Mouse (Mus musculus) megakaryocyte, adult 5-6 weeks (primary cell): ENCODE results near the gene Fgf10. TPM values are rescaled to one million over a fixed set of nuclear protein-coding genes. Genes with fewer than 3 reads are reported as not detected.

Source experiments
- ATAC-seq: 2 replicates; pipeline ENCODE4 v1.8.0; 2016; ENCODE audit warnings: mild to moderate bottlenecking, inconsistent platforms; ENCODE audit not compliant: poor library complexity, severe bottlenecking
- total RNA-seq, 2 experiments: library from RNA; stranded (forward) in 1 of 2; stranded (reverse) in 1 of 2; fragments of 153-499, 151-499 nt in 1 of 2; fragments of 221-1000, 200-1000 nt in 1 of 2; gene quantifications; 2 replicates each; pipeline versions ENCODE4 v1.2.3 to v1.2.4; 2015 to 2017

Gene Fgf10
- total RNA-seq, 2 experiments from 2014 or later = not detected

DNA sequence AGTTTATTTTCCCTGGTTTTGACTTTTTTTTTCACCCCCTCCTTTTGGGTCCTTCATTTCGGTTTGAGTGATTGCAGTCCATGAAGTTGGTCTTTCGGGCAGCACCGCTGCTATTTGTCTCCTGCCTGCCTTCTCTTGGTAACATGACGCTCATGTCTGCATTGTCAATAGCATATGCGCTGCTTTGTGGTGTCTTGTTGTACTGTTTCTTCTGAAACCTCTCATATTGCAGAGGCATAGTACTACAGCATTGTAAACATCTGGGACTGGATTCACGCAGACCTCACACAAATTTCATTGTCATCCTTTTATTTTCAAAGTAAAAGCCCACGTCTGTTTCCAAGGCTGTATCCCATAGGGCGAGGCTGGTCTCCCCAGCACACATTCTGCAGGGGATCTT, 46.7 kb downstream of the Fgf10 start:
- ATAC-seq = no peak

DNA sequence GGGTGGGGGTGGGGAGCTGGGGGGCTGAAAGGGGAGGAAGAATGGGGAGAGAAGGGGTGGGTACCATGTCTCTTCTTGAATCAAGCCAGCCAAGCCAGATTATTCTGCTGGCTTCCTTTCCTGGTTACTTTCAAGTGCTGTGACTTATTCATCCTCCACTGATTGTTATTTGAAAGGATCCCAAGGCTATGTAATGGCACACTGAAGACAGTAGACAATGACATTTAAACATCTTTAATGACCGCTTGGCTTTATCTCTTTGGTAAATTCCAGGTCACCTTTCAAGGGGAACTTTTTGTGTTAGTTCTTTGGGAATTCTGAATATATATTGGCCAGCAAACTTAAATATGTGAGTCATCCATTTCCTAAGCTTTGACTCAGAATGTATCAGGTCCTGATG, 47.1 kb downstream of the Fgf10 start:
- no peak for ATAC-seq

DNA sequence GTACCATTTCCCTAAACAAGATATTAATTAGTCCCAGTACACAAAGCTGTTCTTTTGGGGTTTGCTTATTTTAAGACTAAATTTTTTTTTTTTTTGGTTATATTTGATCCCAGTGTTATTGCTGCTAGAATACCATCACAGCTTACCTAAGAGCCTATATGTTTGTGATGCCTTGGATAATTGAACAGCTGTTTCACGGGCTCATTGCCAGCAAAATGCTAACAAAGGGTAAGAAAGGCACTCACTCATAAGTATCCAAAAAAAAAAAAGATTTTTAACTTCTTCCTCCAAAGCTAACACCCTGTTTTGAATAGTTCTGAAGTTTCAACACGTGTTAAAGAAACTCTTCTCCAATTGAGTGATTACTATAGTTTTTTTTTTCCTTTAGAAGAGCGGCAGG, 48.8 kb downstream of the Fgf10 start:
- no peak for ATAC-seq

DNA sequence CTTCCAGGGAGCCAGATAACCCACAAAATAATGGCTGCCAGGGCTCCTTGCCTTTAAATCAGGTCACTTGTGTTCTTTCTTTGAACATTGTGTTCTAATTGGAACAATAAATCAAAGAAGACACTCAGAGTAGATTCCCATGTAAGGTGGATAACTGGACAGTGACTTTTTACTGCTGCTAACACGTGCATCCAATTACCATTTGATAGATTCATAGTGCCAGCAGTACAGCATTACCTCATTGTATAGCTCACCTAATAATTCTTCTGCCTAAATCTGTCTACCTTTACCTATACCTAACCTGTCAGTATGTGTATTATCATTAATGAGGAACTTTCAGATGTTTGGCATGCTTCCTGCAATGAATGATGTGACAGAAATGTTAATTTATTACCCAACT, 52.1 kb downstream of the Fgf10 start:
- ATAC-seq = no peak

DNA sequence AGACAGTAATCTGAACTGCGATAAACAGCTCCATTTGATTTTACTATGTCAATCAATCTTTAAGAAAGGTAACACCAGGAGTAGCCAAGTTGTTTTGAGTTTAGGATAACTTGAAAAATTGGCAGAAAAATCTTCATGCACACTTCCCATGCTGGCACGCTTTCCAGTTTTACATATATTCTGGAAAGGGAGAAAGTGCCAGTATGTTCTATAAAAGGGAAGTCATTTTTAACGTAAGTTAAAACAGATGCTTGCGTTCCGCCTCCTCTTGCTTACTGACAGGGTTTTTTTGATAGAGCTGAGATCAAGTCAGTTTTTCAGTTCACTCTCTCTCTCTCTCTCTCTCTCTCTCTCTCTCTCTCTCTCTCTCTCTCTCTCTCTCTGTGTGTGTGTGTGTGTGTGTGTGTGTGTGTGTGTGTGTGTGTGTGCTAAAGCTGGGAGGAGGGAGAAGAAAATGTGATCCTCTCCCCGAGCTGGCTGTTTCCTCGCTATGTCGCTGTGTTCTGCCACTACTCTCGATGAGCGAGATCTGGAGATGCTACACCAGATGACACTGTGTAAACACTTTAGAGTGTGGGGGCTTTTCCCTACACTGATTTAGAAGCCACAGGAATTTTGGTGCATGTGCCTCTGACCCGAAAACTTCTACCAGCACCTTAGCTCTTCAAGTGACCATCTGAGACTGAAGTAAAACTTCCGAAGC, 62.4 kb downstream of the Fgf10 start:
- no peak for ATAC-seq

DNA sequence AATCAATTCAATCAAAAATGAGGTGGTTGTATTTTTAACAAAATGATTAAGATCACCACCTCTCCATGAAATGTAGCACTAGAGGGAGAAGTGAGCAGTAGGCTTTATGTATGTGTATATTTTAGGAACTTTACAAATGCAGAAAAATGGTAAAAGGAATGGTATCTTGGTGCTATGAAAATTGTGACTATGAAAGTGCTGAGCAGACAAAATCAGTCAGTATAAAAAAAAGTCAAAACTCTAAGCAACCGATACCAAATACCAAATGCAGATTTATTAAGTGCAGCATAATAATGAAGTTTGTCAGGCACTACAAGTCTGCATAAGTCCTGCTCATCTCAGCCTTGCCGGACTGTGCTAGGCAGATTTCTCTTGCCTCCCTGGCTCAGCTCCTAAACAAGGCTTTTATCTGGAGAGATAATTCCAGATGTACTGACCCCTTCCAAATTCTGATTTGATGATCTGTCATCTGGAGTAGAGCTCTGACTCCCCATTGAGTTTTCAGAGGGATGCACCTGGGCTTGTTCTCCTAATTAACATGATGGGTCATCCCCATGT, 70.3 kb downstream of the Fgf10 start:
- ATAC-seq = no peak

DNA sequence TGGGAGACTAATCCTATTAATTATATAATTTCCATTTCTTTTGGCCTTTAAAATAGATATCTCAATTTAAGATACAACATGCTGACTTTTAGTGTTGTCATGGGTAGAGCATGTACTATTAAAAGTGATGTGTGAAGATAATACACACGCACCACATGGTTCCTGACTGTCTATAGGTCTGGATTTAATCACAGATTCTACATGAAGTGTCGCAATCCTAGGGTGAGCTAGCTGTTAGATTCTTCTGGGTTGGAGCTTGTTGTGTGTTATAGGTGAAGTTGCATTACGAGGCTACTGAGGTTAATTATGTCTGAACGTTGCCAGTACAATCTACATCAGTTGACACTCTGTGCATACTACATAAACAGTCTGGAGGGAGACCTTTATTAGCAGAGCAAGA, 73.2 kb downstream of the Fgf10 start:
- ATAC-seq = no peak

DNA sequence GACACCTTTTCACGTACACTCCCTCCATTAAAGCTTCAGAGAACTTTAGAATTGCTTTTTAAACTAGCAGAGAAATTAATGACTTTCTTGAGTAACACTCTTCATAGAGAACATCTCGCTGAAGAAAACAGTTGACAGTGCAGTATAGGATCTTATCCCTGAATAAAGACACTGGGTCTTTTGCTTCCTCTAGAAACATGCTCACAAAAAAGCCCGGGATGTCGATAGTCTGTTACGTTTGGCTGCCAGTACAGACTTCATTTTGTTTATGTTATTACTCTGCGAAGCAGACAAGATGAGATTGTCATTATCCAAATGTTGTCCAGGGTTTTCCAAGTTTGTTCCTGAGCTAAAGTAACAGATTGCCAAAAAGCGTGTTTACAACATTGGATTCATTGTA, 75.2 kb downstream of the Fgf10 start:
- ATAC-seq = no peak

DNA sequence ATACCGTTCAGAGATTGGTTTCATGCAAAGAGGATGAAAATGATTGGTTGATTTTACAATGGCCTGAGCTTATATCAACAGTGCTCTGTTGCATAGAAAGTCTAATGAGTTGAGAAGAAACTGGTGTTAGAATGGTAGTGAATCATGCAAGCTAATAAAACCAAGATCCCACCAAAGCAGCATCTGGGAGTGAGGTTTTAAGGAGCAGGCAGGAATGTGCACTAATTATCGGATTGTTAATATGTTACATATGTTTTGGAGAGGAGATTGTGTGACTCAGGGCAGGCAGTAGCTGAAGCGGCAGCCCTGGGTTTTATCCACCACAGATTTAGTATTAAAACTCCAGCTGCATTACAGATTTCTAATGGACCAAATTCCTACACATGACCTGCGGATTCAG, 76.8 kb downstream of the Fgf10 start:
- ATAC-seq = no peak

DNA sequence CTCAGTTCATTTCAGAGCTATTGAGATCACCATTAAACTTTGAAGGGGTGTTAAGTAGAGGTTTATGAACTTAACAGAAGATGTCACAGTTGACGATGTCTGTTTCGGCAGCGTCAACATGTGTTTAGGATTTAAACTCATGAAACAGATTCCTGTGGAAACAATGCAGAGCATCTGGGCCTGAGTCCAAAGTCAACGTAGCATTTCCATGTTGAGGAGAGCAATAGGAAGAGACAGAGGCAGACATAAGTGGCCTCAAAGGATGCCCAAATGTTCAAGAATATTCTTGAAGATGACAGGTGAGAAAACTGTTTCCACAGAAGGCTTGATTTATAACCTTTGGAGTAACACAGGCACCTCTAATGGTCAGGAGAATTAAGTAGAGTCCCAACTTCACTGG, 84.4 kb downstream of the Fgf10 start:
- ATAC-seq = no peak

DNA sequence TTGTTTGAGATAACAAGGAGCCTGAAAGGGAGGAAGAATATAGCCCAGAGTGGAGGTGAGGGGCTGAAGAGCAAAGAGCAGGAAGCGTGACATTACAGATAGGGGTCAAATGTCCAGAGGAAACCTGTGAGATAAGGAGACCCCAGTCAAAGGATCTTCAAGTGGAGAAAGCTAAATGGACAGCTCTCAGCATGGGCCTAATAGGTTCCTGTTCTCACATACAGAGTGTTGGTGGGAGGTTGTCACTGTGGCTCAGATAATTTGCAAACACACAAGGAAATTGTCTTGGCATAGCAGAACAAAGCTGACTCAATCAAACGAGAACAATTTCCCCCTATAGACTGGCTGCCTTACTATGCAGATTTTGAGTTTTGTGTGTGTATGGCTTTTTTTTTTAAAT, 89.4 kb downstream of the Fgf10 start:
- ATAC-seq = no peak

DNA sequence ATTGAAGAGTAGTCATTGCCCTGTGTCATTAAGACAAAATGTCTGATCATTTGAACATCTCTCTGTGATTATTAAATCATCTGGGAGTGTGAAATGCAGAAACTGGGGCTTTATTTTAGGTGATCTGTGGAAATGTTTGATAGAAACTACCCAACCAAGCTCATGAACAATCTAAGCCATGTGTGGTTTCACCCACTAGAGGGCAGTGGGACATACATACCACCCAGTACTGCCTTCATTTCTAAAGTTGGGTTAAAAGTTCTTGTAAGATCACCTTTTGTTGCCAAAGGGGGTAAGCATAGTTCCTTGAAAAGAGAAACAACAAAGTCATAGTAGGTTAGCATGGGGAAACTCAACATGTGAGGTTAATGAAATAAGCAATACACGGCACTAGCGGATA, 93.4 kb downstream of the Fgf10 start:
- ATAC-seq = no peak

DNA sequence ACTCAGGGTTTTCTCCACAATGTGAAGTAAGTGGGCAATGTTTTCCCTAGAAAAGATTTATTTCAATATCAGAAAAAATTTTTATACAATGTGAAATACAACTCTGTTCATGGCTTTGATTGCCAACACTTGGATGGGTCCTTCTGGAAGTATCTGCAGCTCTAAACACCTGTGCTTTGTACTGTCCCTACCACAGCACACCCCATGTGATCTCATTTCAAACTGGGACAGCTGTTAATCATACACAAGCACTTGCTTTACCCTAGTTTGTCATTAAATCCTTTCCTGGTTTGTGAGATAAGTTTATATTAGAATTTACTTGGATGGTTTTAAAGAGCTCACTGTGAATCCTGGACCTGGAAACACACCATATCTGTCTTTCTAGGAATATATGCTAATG, 102.6 kb downstream of the Fgf10 start:
- ATAC-seq = no peak

DNA sequence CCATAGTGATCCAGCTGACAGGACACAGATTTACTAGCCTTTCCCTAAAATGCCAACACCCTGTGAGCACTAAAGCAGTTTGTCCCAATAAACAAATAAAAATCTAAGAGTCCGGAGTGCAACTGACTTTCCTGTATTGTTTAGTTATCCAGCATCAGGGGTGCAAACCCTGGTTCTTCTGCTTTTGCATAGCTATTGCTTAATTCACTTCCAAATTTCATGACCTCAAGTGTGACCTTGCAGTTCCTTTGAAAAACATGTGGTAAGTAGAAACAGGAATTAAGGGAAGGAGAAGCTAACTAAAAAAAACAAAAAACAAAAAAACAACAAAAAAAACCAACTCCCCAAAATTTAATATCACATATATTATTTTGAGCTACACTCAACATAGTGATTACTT, 105.6 kb downstream of the Fgf10 start:
- ATAC-seq = peak; percentile 75

DNA sequence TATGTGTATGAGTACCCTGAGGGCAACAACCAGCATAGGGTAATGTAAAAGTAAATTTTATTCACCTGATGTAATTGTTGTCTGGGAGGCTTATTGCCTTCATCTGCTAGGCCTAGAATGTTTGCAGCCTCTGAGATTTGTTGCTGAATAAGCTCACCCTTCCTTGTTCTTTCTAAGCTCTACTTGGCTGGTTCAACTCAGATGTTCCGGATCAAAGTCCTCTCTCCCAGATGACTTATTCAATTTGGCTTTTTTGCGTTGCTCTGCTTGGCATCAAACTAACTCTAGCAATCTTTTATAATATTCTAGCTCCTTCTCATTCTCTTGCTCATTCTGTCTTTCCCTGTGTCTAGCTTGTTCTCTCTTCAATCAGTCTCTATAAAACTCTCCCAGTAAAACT, 109.6 kb downstream of the Fgf10 start:
- ATAC-seq = no peak

DNA sequence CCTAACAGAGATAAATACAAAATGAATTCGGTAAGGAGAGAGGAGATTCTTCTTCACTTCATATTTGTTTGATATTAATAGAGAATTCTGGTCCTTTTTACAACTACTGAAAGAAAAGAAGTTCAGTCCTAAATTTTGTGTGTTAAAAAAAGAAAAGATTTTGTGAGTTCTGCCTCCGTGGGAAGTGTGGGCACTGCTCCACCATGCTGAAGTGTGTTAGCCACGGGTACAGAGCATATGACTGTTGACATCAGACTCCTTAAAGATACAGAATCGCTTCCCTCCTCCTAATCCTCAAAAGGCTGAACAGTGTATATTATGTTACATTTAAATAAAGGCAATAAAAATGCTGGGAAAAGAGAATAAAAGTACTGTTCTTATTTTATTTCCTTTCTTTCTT, 122.2 kb downstream of the Fgf10 start:
- ATAC-seq = no peak

DNA sequence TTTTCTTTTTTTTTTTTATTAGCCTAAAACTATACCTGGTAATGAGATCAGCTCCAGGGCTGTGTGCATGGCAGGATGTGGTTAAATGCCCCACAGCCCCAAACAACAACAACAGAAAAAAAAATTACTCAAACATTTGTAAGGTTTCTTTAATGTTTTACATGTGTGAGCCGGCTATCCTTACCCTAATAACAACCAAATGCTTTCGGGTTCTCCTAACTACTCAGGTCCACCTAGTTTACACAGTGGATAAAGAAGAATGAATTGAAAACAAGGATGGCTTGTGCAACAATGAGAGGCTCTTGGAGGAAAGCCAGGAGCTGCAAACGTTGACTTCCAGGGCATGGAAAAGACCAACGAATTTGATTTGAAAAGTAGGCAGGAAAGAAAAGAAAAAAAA, 122.6 kb downstream of the Fgf10 start:
- no peak for ATAC-seq

DNA sequence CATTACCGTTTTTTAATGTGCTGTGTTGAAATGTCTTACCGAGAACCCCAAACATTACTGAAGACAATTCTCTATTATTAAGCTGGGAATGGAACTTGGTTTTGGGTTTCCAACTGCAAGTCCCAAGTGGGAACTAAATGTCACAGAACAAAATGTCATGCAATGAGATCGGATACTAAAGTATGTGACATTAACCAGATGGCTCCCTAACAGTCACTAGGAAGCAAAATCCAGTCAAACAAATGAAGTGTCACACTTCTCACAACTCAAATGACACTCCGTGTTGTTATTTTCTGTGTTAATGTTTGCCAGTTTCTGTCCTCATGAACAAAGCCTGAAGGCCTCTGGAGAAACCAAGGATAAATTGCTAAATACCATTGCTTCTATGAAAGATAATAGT, 130.6 kb downstream of the Fgf10 start:
- ATAC-seq = no peak

DNA sequence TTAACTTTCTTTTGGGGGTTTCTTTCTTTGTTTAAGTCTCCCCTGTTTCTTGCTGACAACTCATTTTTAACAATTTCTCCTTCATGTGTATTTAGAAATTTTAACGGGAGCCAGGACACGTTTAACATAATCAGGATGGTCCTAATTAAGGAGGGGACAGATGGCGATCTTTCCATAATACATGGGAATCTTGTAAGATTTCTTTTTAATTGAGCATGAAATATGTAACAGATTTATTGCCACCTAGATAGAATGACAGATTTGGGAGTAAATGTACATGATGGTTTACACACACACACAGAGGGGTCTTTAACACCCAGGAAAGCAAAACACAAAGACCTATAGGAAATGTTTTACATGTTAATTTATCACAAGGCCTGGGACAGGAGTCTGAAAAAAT, 137.1 kb downstream of the Fgf10 start:
- no peak for ATAC-seq

DNA sequence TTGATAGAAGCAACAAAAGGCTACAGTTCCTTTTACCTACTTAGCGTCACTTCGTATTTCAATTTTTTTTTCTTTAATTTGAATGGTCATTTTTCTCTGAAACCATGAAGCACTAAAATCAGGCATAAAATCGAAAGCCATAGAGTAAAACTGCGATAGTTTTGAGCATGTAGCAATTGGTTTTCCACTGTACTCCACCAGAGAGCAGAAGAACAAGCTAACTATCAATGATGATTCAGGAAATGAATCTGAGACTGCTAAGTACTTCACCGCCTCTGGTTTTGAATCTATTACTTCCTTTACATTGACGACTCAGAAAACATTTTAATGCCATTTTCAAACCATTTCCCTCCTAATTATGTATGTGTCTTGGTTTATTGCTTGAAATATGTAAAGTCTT, 150.2 kb downstream of the Fgf10 start:
- ATAC-seq = no peak

DNA sequence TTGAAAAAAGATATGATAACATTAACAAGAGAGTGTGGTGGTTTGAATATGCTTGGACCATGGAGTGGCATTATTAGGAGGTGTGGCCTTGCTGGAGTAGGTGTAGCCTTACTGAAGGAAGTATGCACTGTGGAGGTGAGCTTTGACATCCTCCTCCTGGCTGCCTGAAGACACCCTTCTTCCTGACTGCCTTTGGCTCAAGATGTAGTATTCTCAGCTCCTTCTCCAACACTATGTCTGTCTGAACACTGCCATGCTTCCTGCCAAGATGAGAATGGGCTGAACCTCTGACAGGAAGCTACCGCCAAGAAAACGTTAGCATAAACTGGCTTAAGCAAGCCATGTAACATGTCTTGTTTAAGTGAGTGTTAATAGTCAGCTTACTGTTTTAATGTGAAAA, 153.5 kb downstream of the Fgf10 start:
- ATAC-seq = no peak

DNA sequence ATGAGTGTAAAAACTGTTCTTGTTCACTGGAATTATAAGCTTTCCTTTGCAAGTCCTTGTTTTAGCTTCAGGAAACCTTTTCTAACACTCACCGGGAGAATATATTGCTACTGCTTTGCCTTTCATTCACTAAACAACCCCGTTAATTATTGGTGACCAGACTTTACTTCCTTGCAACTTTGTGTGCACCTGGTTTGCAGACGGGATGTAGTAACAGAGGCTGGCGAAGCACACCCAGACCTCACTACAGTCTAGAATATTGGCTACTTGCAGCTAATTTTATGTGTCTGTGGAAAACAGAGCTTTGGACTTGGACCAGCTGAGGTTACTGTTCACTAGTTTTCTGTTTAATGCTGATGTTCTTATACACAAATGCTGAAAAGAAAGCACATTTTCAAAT, 155.5 kb downstream of the Fgf10 start:
- ATAC-seq = no peak
